Mouse (Mus musculus): ENCODE results near the gene Cacna1a. TPM values are rescaled to one million over a fixed set of nuclear protein-coding genes. Genes with fewer than 3 reads are reported as not detected.

Cacna1a gene
- polyA plus RNA-seq, 1 experiment, result 10.5 TPM

DNA sequence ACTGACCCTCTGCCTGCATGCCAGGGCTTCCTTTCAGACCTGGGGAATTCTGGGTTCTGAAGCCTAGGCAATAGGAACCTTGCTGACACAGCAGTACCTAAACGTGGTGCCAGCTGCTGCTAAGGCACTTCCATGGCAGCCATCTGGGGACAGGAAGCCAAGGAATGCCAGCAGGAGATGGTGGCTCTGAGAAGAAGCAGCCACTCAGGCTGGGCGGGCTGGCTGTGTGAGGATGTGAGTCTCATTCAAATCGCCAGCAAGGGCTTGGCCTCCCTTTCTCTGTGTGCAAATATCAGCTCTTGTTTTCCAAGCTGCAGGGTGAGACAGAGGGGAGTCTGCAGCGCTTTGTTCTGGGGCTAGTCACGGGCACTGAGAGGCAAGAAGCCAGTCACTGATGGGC, 71.0 kb downstream of the Cacna1a start:
- H3K4me3 ChIP-seq (ENCODE audit: control insufficient read depth, insufficient read depth, low read length), result no peak overlapping the region
- no peak overlapping the region for H3K27ac ChIP-seq (ENCODE audit: control insufficient read depth, insufficient read depth, low read length)
- H3K4me1 ChIP-seq (replicated peaks; ENCODE audit: control insufficient read depth, insufficient read depth, low read length), result no peaks in the 10 kb centered on the region
- no peak for DNase-seq
- 40% methylated on average over 5 of the region's 5 CpGs for WGBS
- no peaks in the 10 kb centered on the region for H3K27me3 ChIP-seq (ENCODE audit: control insufficient read depth, insufficient read depth, low read length)
- no peaks in the 10 kb centered on the region for H3K36me3 ChIP-seq (ENCODE audit: control insufficient read depth, insufficient read depth, low read length)
- TF ChIP-seq CTCF (IDR thresholded peaks at IDR 0.05; ENCODE audit: borderline replicate concordance, control insufficient read depth, extremely low read depth, insufficient read depth, low read length, poor library complexity) (no peak), POLR2A (IDR thresholded peaks at IDR 0.05; ENCODE audit: control insufficient read depth, extremely low read depth, insufficient read depth, low read length, poor library complexity) (no peak)

DNA sequence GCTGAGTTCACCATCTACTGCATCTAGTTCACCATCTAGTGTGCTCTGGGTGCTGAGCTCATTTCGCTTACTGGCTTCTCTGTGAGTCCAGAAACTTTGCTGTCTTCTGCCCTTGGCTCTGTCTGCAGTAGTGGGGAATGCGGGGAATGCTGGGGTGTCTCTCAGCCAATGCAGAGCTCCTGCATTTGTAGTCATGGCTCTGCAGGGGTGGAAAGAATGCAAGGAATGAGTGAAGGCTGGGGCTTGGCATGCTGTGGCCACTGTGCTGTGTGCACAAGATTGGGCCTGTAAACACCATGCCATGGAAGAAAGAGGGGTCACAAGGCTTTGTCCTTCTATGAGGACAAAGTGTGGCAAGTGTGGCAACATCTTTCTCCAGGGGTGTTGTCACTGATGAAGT, 72.5 kb downstream of the Cacna1a start:
- Histone ChIP-seq H3K36me3 (ENCODE audit: control insufficient read depth, insufficient read depth, low read length) (no peaks in the 10 kb centered on the region), H3K27me3 (ENCODE audit: control insufficient read depth, insufficient read depth, low read length) (no peaks in the 10 kb centered on the region), H3K4me1 (replicated peaks; ENCODE audit: control insufficient read depth, insufficient read depth, low read length) (no peaks in the 10 kb centered on the region), H3K27ac (ENCODE audit: control insufficient read depth, insufficient read depth, low read length) (no peak overlapping the region), H3K4me3 (ENCODE audit: control insufficient read depth, insufficient read depth, low read length) (no peak overlapping the region)
- DNase-seq, result no peak
- WGBS, result 69% methylated on average over 2 of the region's 2 CpGs
- TF ChIP-seq CTCF (IDR thresholded peaks at IDR 0.05; ENCODE audit: borderline replicate concordance, control insufficient read depth, extremely low read depth, insufficient read depth, low read length, poor library complexity), result no peak

DNA sequence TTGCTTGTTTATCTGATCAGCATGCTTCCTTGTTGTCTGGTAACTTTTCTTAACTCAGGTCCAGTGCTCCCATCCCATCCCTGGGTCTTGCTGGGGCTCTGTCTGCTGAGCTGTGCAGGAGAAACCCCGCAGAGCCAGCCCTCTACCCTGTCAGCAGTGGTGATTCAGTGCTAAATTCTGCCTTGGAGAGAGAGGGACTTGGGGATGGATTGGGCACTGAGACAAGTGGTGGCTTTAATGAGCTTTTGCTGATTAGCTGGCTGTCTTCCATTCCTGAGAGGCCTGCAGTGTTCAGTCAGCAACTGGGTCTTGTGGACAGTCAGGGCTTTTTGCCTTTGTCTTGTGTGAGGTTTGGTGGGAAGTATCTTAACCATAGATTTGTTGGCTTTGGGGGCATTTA, 78.7 kb downstream of the Cacna1a start:
- DNase-seq, result no peak
- Histone ChIP-seq H3K27ac (ENCODE audit: control insufficient read depth, insufficient read depth, low read length) (no peak overlapping the region), H3K36me3 (ENCODE audit: control insufficient read depth, insufficient read depth, low read length) (no peaks in the 10 kb centered on the region), H3K27me3 (ENCODE audit: control insufficient read depth, insufficient read depth, low read length) (no peaks in the 10 kb centered on the region), H3K4me1 (replicated peaks; ENCODE audit: control insufficient read depth, insufficient read depth, low read length) (no peaks in the 10 kb centered on the region), H3K4me3 (ENCODE audit: control insufficient read depth, insufficient read depth, low read length) (no peak overlapping the region)
- WGBS, result 78% methylated on average over 1 of the region's 1 CpGs
- TF ChIP-seq POLR2A (IDR thresholded peaks at IDR 0.05; ENCODE audit: control insufficient read depth, extremely low read depth, insufficient read depth, low read length, poor library complexity) (no peak), CTCF (IDR thresholded peaks at IDR 0.05; ENCODE audit: borderline replicate concordance, control insufficient read depth, extremely low read depth, insufficient read depth, low read length, poor library complexity) (no peak)

DNA sequence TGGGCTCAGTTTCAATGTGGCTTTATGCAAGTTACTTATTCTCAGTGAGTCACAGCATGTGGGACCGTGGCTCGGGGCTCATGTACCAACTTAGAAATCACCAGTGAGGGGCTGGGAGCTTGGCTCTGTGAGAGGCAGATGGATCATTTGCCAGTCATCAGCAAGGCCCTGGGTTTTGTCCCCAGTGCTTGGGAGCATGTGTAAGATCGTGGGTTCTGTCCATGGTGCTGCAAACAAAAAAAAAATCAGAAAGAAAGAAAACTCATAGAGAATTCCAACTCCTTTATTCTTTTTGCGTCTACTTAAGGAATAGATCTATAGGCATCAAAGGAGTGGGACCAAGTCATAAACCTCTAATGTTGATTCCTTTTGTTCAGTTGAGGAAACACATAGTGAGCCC, 80.8 kb downstream of the Cacna1a start:
- H3K27ac ChIP-seq (ENCODE audit: control insufficient read depth, insufficient read depth, low read length), result no peak overlapping the region
- TF ChIP-seq CTCF (IDR thresholded peaks at IDR 0.05; ENCODE audit: borderline replicate concordance, control insufficient read depth, extremely low read depth, insufficient read depth, low read length, poor library complexity) (no peak), POLR2A (IDR thresholded peaks at IDR 0.05; ENCODE audit: control insufficient read depth, extremely low read depth, insufficient read depth, low read length, poor library complexity) (no peak)
- 84% methylated on average over 4 of the region's 4 CpGs for WGBS
- no peaks in the 10 kb centered on the region for H3K36me3 ChIP-seq (ENCODE audit: control insufficient read depth, insufficient read depth, low read length)
- H3K4me3 ChIP-seq (ENCODE audit: control insufficient read depth, insufficient read depth, low read length), result no peak overlapping the region
- no peak for DNase-seq
- no peaks in the 10 kb centered on the region for H3K4me1 ChIP-seq (replicated peaks; ENCODE audit: control insufficient read depth, insufficient read depth, low read length)
- no peaks in the 10 kb centered on the region for H3K27me3 ChIP-seq (ENCODE audit: control insufficient read depth, insufficient read depth, low read length)

DNA sequence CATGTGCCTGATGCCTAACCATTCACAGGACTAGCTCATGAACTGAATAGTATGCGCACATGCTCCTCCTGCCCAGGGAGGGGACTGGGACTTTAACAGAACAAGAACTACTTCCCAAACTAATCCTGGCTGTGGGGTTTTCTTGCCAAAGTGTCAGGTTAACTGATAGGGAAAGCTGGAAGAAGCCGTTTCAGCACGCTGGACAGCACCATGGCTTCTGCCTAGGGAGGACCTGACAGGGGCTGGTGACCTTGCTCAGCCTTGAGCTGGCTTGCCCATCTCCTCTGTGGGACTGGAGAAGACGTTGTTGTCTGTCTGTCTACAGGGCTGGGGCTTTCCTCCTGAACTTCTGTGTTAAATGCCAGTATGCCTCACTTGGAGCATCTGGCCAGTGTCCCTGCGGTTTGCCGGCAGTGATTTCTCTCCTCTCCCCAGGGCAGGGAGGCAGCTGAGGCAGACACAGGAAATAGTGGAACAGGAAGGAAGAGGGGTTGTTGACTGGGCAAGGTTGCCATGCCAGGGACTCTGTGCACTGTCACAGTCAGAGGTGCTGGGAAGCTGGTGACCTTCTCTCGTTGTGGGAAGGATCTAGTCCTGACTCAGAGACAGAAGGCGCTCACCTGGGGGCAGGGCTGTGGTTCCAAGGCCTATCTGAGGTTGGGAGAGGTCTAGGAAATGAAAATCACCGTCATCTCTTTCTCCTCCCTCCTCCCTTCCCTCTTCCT, 83.2 kb downstream of the Cacna1a start:
- WGBS, result 34% methylated on average over 9 of the region's 9 CpGs
- Histone ChIP-seq H3K27me3 (ENCODE audit: control insufficient read depth, insufficient read depth, low read length) (no peaks in the 10 kb centered on the region), H3K27ac (ENCODE audit: control insufficient read depth, insufficient read depth, low read length) (no peak overlapping the region), H3K36me3 (ENCODE audit: control insufficient read depth, insufficient read depth, low read length) (no peaks in the 10 kb centered on the region), H3K4me1 (replicated peaks; ENCODE audit: control insufficient read depth, insufficient read depth, low read length) (no peaks in the 10 kb centered on the region), H3K4me3 (ENCODE audit: control insufficient read depth, insufficient read depth, low read length) (no peak overlapping the region)
- no peak for TF ChIP-seq POLR2A (IDR thresholded peaks at IDR 0.05; ENCODE audit: control insufficient read depth, extremely low read depth, insufficient read depth, low read length, poor library complexity)
- peak; percentile 27 for DNase-seq

DNA sequence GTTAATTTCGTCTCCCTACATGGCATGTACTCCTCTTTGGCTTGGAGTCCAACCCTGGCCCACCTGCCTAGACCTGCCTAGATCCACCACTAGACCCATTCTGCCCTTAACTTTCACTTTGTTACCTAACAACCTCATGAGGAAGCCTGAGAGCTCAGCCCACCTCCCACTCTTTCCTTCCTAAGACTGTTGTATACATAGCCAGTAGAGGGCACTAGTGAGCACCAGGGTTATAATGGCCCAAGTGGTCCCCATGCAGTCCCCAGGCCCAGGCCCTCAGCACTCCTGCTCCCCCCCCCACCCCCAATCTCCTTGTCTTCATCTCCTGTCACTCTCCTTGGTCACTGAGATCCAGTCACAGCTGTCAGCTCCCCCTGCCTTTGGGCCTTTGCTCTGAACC, 86.2 kb downstream of the Cacna1a start:
- TF ChIP-seq CTCF (IDR thresholded peaks at IDR 0.05; ENCODE audit: borderline replicate concordance, control insufficient read depth, extremely low read depth, insufficient read depth, low read length, poor library complexity) (peak; percentile 15; the same call in 1 of the 2 replicates), POLR2A (IDR thresholded peaks at IDR 0.05; ENCODE audit: control insufficient read depth, extremely low read depth, insufficient read depth, low read length, poor library complexity) (no peak)
- Histone ChIP-seq H3K4me3 (ENCODE audit: control insufficient read depth, insufficient read depth, low read length) (no peak overlapping the region), H3K4me1 (replicated peaks; ENCODE audit: control insufficient read depth, insufficient read depth, low read length) (no peaks in the 10 kb centered on the region), H3K27ac (ENCODE audit: control insufficient read depth, insufficient read depth, low read length) (no peak overlapping the region), H3K36me3 (ENCODE audit: control insufficient read depth, insufficient read depth, low read length) (no peaks in the 10 kb centered on the region), H3K27me3 (ENCODE audit: control insufficient read depth, insufficient read depth, low read length) (no peaks in the 10 kb centered on the region)
- DNase-seq, result peak; percentile 3
- WGBS, result 88% methylated on average over 1 of the region's 1 CpGs

DNA sequence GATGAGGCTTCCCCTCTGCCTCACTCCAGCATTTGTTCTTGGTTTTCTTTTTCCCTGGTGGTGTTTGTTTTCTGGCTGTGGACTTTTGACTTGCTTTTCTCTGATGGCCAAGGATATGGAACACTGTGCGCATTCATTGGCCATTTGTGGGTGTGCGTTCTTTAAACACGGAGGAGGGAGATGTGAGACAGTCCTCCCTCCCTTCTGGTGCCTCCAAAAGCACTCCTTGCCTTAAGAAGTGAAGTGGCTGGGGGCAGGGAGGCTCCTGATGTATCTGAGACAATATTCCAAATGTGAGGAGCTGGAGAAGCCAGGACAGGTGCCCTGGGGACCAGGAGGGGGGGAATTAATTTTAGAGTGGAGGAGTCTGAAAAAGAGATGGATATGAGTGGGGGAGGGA, 89.1 kb downstream of the Cacna1a start:
- DNase-seq, result no peak
- Histone ChIP-seq H3K4me1 (replicated peaks; ENCODE audit: control insufficient read depth, insufficient read depth, low read length) (no peaks in the 10 kb centered on the region), H3K27ac (ENCODE audit: control insufficient read depth, insufficient read depth, low read length) (no peak overlapping the region), H3K36me3 (ENCODE audit: control insufficient read depth, insufficient read depth, low read length) (no peaks in the 10 kb centered on the region), H3K4me3 (ENCODE audit: control insufficient read depth, insufficient read depth, low read length) (no peak overlapping the region), H3K27me3 (ENCODE audit: control insufficient read depth, insufficient read depth, low read length) (no peaks in the 10 kb centered on the region)
- 93% methylated on average over 3 of the region's 3 CpGs for WGBS
- TF ChIP-seq CTCF (IDR thresholded peaks at IDR 0.05; ENCODE audit: borderline replicate concordance, control insufficient read depth, extremely low read depth, insufficient read depth, low read length, poor library complexity), result no peak
- TF ChIP-seq POLR2A (IDR thresholded peaks at IDR 0.05; ENCODE audit: control insufficient read depth, extremely low read depth, insufficient read depth, low read length, poor library complexity), result no peak
